Mouse (Mus musculus) layer of hippocampus, postnatal 10 days (tissue): ENCODE results near the gene Stxbp5l. TPM values are rescaled to one million over a fixed set of nuclear protein-coding genes. Genes with fewer than 3 reads are reported as not detected.
"Not testable (repeated sequence)": the region's sequence is repeated elsewhere in the genome, so short reads cannot be mapped to it uniquely, and the experiment has no call there.

Experiments used
- DNase-seq, 2 experiments: peaks; one replicate each; pipeline ENCODE4 v3.0.0; 2021; ENCODE audit warnings: low spot score in 2 of 2
- total RNA-seq, 2 experiments: library from RNA; stranded (reverse); gene quantifications; 2 replicates each; pipeline ENCODE4 v1.2.3; 2021

Stxbp5l gene
- total RNA-seq, 2 experiments from 2014 or later, result 95.5 to 99.9 TPM

DNA sequence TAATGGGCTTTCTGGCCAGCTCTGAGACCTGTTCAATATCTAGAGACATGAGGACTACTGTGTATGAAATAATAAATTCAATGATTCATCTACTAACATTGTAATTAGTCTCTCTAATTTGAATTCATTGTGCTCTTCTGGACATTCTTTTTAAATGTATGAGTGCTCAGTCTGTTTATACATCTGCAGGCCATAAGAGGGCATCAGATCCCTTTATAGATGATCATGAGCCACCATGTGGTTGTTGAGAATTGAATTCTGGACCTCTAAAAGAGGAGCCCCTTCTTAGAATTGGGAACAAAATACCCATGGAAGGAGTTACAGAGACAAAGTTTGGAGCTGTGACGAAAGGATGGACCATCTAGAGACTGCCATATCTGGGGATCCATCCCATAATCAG lies 92.2 kb downstream of the Stxbp5l start:
- DNase-seq, result no peak

DNA sequence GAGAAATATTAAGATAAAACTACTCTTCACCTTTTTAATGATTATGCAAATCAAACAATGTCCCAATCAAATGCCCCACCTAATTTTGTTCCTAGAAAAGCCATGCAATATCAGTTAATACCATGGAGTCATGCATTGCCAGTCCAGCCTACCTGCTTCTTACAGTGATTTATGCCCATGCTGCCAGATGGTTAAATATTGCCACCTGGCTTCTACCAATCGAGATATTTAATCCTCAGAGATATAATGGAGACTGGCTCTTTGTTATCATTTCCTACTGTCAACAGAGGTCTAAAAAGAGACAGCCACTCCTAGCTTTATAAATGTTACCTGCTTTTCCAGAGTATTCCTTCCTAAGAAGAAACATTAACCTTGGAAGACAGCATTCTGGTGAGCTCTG lies 104.6 kb downstream of the Stxbp5l start:
- no peak for DNase-seq

DNA sequence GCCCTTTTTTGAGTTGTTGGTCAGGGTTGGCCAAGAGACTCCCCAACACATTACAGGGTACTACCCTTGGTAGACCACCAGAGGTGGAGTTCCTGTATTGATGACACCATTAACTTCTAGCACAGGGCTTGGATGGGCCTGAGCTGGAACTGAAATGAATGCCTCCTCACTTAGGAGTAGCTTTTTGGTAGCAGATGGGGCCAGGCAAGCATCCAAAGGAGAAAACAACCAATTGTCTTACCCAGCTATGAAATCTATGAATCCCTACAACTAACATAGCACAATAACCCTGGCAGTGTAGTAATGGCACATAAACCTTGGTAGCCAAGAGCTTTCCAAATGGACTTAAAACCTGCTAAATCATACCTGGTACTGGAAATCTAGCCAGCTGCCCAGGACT lies 111.1 kb downstream of the Stxbp5l start:
- DNase-seq, result no peak

DNA sequence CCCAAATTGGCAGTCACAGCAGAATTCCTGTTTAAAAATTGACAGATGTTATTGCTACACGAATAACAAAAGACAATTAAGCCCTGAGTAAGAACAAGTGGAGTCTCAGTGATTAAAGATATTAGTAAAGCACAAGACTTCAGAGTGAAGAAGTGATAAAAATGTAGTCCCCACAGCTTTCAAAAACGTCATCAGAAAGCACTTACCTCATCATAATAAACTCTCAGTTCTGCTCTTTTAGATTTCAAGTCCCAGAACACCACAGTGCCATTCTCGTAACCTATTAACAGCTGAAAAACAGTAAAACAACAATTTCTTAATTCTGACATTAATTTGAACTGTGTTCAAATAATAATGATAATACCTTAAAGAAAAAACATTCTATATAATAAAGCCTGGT lies 123.1 kb downstream of the Stxbp5l start:
- DNase-seq, result no peak

DNA sequence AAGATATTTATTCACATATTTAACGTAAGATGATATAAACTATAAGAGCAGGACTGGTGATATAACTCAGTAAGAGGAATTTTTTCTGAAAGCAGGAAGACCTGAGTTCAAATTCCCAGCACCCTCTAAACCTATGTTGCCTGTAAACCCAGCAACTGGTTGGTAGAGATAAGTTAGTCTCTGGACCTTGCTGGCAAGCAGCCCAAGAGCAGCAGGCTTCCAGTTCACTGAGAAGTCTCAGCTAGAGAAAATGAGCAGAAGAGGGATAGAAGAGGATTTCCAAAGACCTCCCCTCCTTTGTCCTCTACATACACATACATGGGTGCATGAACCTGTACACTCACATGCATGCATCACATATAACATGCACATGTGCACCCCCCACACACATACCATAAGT lies 165.6 kb downstream of the Stxbp5l start:
- DNase-seq, result no peak

DNA sequence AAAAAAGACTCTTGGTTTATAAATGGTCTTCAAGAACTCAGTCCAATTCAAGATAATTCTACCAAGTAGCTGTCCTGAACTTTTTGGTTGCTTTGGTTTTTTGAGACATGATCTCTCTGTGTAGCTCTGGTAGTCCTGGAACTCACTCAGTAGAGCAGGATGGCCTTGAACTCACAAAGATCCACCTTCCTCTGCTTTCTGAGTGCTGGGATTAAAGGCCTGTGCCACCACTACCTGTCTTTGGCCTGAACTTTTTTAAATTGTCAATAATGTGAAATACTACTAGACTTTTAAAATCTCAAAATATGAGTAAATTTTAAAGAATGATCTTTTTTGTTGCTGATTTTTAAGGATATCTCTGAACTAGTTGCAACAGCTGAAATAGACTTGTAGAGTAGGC lies 176.0 kb downstream of the Stxbp5l start:
- DNase-seq, result no peak

DNA sequence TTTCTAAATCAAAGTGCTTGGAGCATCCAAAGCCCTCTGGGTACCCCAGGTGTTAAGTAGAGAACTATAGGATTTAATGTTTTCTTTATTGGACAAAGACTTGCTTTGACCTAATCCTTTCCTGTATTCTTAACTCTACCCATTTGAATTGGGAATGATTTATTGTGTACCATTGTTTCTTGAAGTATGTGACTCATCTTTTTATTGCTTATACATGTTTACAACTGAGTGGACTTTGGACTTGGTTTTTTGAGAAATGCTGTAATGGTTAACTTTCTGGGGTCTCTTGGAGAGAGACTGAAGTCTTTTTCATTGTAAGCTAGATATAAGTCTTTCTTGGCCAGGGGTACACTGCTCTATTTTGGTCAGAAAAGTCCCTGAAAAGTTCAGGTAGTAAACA lies 190.6 kb downstream of the Stxbp5l start:
- DNase-seq, result no peak

DNA sequence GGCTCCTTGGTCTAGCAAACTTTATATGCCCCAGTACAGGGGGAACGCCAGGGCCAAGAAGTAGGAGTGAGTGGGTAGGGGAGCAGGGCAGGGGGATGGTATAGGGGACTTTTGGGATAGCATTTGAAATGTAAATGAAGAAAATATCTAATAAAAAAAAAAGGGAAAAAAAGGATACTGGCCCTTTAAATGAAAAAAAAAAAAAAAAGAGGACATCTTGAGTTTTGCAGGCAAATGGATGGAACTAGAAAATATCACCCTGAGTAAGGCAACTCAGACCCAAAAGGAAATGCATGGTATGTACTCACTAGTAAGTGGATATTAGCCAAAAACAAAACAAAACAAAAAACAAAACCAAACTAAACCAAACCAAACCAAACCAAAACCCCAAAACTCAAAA lies 259.6 kb downstream of the Stxbp5l start:
- DNase-seq, result not testable (repeated sequence)

DNA sequence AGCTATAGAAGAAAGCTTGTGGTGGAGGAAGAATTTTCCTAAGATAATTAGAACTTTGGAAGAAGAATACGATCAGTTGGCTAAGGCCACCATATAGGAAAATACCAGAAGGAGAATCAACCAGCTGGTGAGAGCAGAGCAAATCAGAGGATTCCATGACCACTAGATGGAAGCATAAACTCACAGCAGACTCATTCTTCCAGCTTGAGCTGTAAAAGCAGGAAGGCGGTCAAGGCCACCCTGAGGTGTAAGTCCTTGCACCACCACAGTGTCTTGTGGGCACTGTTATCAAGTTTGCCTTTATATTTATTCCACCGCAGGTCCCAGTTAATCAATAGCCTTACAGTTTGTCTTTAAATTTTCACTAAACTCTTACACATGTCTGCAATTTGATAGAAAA lies 275.5 kb downstream of the Stxbp5l start:
- DNase-seq, result peak; percentile 28 to 41

DNA sequence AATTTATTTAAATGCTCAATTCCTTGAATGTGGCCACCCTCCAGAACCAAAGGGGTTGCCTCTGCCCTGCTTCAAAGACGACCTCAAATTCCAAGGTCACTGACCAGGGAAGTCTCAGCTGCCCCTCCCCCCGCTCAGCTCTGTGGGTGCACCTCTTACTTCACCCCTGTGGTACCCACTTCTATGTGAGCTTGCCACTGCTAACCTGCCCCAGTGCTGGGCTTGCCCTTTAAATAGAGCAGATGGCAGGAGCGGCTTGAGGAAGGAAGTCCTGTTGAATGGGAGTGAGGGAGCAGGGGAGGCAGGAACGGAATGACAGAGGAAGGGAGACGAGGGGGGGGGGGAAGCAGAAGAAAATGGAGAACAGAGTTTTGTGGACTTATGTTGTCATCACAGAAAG lies 276.0 kb downstream of the Stxbp5l start:
- peak in 1 of 2 experiments; percentile 27 for DNase-seq

DNA sequence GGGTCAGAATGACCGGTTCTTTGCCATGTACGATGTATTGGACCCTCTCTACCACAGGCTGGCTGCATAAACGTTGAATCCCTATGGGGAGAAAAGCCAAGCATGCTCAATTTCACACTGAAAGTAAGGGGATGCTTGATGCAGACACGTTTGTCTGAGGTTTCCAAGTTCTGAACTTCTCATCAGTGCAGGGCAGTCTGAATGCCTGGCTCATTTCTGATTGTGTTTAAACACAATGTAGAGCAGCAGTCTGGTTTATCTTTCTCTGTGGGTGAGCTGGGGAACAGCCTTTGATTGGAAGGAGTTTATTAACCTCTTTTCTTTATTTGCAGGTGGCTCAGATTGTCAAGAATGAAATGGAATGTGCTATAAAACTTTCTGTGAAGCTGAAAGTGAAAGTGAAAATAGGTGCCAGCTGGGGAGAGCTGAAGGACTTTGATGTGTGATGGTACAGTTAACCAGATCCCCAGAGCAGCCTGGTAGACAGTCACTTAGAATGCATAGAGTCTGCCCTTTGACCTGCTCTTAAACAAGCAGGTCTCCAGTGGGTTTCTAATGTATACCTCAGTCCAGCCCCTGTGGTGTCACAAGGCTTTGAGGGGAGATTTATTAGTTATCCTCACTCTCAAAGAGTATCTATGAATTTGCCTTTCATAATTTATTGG lies 290.5 kb downstream of the Stxbp5l start:
- DNase-seq, result no peak

DNA sequence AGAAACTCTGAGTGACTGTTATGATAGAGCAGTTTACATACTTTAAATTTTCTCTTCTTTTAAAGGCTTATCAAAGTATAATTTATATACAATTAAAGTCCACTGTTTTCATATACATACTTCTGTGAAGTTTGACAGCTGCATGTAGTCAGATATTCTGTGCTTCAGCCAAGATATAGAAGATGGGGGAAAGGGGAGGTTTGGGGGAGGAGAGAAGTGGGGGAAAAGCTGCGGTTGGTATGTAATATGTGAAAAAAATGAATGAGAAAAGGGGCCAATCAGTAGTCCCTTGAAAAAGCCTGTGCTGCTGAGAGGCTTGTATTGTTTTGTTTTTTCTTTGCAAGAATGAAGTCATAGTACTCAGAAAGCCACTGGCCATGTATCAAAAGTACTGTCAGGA lies 295.1 kb downstream of the Stxbp5l start:
- DNase-seq, result no peak

DNA sequence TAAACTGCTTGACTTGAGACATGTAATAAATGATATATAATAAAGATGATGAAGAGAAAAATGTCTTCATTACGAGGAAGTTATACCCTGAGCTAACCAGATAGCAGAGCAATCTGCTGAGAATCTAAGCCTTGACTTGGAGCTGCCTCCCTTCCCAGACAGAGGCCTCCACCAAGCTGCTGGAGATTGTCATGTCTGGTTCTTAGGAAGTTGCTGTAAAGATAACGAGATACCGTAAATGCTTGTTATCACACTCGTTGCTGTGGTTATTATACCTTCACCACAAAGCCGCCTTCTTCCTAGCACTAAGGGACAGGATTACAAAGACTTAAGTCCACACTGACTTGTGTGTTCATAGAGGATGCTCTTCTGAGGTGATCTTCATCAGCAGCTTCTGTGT lies 312.4 kb downstream of the Stxbp5l start:
- no peak for DNase-seq

Other genes with a start within 250 kb of the Stxbp5l start
- 10 to 100 TPM; 21.5 to 22.3 TPM for gene Gtf2e1, start 154.8 kb upstream of the Stxbp5l start, total RNA-seq
- gene Rabl3, start 154.9 kb upstream of the Stxbp5l start, total RNA-seq, result 1 to 10 TPM; 8.2 to 9.1 TPM
- under 1 TPM in 1 of 2 experiments, not detected in 1; 0.31 TPM for gene Hgd, start 195.2 kb upstream of the Stxbp5l start, total RNA-seq